Mouse (Mus musculus) liver, embryonic 16.5 days (tissue): ENCODE data around the gene Aldh18a1. TPM values are rescaled to one million over a fixed set of nuclear protein-coding genes. Genes with fewer than 3 reads are reported as not detected.

Experiments
- ATAC-seq: fragments of 200-750 bp; cut with Nextera tagmentation; 2 replicates; pipeline ENCODE4 v1.8.0; 2017; ENCODE audit warnings: low read depth, mild to moderate bottlenecking, moderate number of reproducible peaks, moderate library complexity
- H3K27ac ChIP-seq: fragments of 300-500 bp; sonication (generic); 2 replicates; pipeline ENCODE4 v1.5.1; 2014; ENCODE audit warnings: mild to moderate bottlenecking, low read length
- H3K27me3 ChIP-seq: fragments of 300-500 bp; sonication (generic); 2 replicates; pipeline ENCODE4 v1.6.1; 2014; ENCODE audit warnings: low read depth, low read length, mixed read lengths; ENCODE audit not compliant: control insufficient read depth, insufficient read depth
- H3K36me3 ChIP-seq: fragments of 300-500 bp; sonication (generic); 2 replicates; pipeline ENCODE4 v1.6.1; 2014; ENCODE audit warnings: mild to moderate bottlenecking; ENCODE audit not compliant: control insufficient read depth, insufficient read depth
- H3K4me1 ChIP-seq: fragments of 300-500 bp; sonication (generic); 2 replicates; pipeline ENCODE4 v1.6.1; 2014; ENCODE audit warnings: low read depth, low read length, mixed read lengths; ENCODE audit not compliant: control insufficient read depth
- H3K4me2 ChIP-seq: fragments of 300-500 bp; sonication (generic); 2 replicates; pipeline ENCODE4 v1.6.1; 2014; ENCODE audit warnings: low read depth, low read length, mixed read lengths
- H3K4me3 ChIP-seq: fragments of 300-500 bp; sonication (generic); 2 replicates; pipeline ENCODE4 v1.5.1; 2014; ENCODE audit warnings: low read depth, mild to moderate bottlenecking, low read length
- H3K9ac ChIP-seq: fragments of 300-500 bp; sonication (generic); 2 replicates; pipeline ENCODE4 v1.6.1; 2014; ENCODE audit warnings: low read depth, low read length
- H3K9me3 ChIP-seq: fragments of 300-500 bp; sonication (generic); replicated peaks from 2 replicates; pipeline ENCODE4 v1.6.1; 2016; ENCODE audit warnings: low read length; ENCODE audit not compliant: control insufficient read depth
- WGBS: fragments of 180-500 bp; shearing (Covaris S2); extraction: QIAGEN DNeasy Blood & Tissue Kit; methylation state at CpG from one replicate; pipeline ENCODE4 v1.1.7; 2014; ENCODE audit not compliant: insufficient replicate concordance; 5-methylcytosine and 5-hydroxymethylcytosine counted together
- polyA plus RNA-seq: library from polyadenylated mRNA; unstranded; fragments of >200 nt; fragmentation: Nextera tagmentation; extraction: Ambion mirVana; gene quantifications from 2 replicates; pipeline ENCODE4 v1.2.1, GENCODE M21; 2015

The Aldh18a1 gene
- polyA plus RNA-seq, 1 experiment from 2014 or later: 28.6 TPM

DNA sequence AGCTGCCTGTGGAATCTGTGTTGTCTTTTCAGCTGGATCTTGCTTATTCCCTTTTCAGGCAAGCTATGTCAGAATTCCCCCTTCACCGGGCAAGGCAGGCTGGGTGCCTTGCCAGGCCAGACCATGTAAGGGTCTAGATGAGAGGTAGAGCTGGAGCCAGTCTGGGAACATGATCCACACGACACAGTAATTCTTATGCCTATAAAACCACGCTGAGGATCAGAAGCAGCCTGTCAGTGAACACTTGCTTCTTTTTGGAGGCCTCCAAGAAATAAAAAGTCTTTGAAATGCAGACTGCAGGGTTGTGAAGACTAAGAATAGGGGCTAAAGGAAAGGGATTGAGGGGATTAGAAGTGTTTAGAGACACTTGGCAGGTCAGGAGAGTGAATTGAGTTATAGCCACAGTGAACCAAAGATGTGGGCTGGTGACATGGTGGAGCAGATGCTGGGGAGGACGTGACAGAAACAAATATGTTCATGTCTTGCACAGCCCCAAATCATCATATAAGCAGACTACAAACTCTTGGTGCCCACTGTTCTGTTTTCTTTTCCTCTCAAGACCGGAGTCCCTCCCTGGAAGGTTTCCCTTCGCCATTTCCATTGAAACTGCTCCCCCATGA, 38.6 kb downstream of the Aldh18a1 start:
- no peaks in the 10 kb centered on the region for H3K27me3 ChIP-seq
- H3K4me1 ChIP-seq: peaks cover 23% of the 10 kb centered on the region
- H3K36me3 ChIP-seq: peaks cover 19% of the 10 kb centered on the region
- no peak overlapping the region for H3K27ac ChIP-seq
- ATAC-seq: no peak
- no peak overlapping the region for H3K4me2 ChIP-seq
- H3K9ac ChIP-seq: no peak overlapping the region
- no peaks in the 10 kb centered on the region for H3K9me3 ChIP-seq
- H3K4me3 ChIP-seq: no peak overlapping the region
- 69% methylated on average over 6 of the region's 6 CpGs for WGBS

GRCm38 (mm10) chr19:40548796-40549515, 39.3 kb downstream of the Aldh18a1 start:
- 39% methylated on average over 5 of the region's 5 CpGs for WGBS
- no peak overlapping the region for H3K27ac ChIP-seq

GRCm38 (mm10) chr19:40548386-40548785, 39.9 kb downstream of the Aldh18a1 start:
- 86% methylated on average over 6 of the region's 6 CpGs for WGBS
- H3K4me1 ChIP-seq: peaks cover 14% of the 10 kb centered on the region
- no peak overlapping the region for H3K4me3 ChIP-seq
- no peak overlapping the region for H3K4me2 ChIP-seq
- no peak for ATAC-seq
- no peak overlapping the region for H3K27ac ChIP-seq
- no peaks in the 10 kb centered on the region for H3K27me3 ChIP-seq
- H3K9ac ChIP-seq: no peak overlapping the region
- peaks cover 11% of the 10 kb centered on the region for H3K36me3 ChIP-seq
- no peaks in the 10 kb centered on the region for H3K9me3 ChIP-seq

More at GRCm38 (mm10) chr19:40548796-40549515, 39.3 kb downstream of the Aldh18a1 start:
- Histone ChIP-seq H3K4me2 (no peak overlapping the region), H3K9me3 (no peaks in the 10 kb centered on the region), H3K36me3 (peaks cover 14% of the 10 kb centered on the region), H3K9ac (no peak overlapping the region), H3K4me3 (no peak overlapping the region), H3K4me1 (peaks cover 20% of the 10 kb centered on the region), H3K27me3 (no peaks in the 10 kb centered on the region)
- no peak for ATAC-seq

GRCm38 (mm10) chr19:40544856-40545255, 43.4 kb downstream of the Aldh18a1 start:
- Histone ChIP-seq H3K9ac (no peak overlapping the region), H3K4me3 (no peak overlapping the region), H3K27ac (no peak overlapping the region), H3K9me3 (no peaks in the 10 kb centered on the region), H3K27me3 (no peaks in the 10 kb centered on the region), H3K4me2 (no peak overlapping the region), H3K36me3 (no peaks in the 10 kb centered on the region), H3K4me1 (peaks cover 3% of the 10 kb centered on the region)
- ATAC-seq: peak; percentile 43
- WGBS: 4% methylated on average over 3 of the region's 3 CpGs

DNA sequence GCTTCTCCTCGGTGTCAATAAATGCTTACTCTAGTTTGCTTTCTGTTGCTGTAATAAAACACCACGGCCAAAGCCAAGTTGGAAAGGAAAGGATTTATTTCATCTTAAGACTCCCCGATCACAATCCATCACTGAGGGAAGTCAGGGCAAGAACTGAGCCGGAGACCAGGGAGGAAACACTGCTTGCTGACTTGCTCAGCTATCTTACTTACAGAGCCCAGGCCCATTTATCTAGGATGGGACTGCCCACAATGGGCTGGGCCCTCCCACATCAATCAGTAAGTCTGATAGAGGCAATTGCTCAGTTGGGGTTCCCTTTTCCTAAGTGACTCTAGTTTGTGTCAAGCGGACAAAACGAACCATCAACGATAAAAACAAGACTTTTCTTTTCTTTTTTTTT, 45.5 kb downstream of the Aldh18a1 start:
- Histone ChIP-seq H3K27ac (no peak overlapping the region), H3K27me3 (no peaks in the 10 kb centered on the region), H3K36me3 (no peaks in the 10 kb centered on the region), H3K4me1 (peaks cover 3% of the 10 kb centered on the region), H3K9ac (no peak overlapping the region), H3K4me3 (no peak overlapping the region), H3K4me2 (no peak overlapping the region), H3K9me3 (no peaks in the 10 kb centered on the region)
- ATAC-seq: peak; percentile 59
- WGBS: 56% methylated on average over 7 of the region's 7 CpGs

GRCm38 (mm10) chr19:40536526-40536925, 51.7 kb downstream of the Aldh18a1 start:
- ATAC-seq: peak; percentile 99
- Histone ChIP-seq H3K4me2 (peak overlapping the region; percentile 52), H3K27ac (peak overlapping the region; percentile 86)

DNA sequence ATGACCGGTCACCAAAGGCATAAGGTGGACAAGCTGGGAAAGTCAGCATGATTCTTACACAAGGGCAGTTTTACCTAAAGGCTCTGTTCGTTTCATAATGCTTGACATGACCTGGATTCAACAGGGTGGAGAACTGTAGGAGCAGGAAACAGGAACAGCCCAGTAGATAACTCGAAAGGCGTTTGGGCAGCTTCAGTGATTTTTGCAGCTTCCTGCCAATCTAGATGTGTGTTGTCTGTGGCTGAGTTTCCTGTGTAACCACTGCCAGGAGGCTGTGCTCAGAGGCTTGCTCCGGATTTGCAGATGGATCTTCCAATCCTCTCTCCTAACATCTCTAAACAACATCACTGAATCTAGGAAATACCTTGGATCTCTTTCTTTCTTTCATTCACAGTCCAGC, 55.7 kb downstream of the Aldh18a1 start:
- WGBS: 34% methylated on average over 5 of the region's 5 CpGs
- H3K27me3 ChIP-seq: no peaks in the 10 kb centered on the region
- peaks cover 21% of the 10 kb centered on the region for H3K4me1 ChIP-seq
- H3K9me3 ChIP-seq: no peaks in the 10 kb centered on the region
- H3K9ac ChIP-seq: no peak overlapping the region
- no peak overlapping the region for H3K27ac ChIP-seq
- no peak overlapping the region for H3K4me3 ChIP-seq
- no peak for ATAC-seq
- H3K36me3 ChIP-seq: no peaks in the 10 kb centered on the region
- no peak overlapping the region for H3K4me2 ChIP-seq

More at GRCm38 (mm10) chr19:40536526-40536925, 51.7 kb downstream of the Aldh18a1 start:
- Histone ChIP-seq H3K36me3 (no peaks in the 10 kb centered on the region), H3K9ac (peak overlapping the region; percentile 38; the same call in 1 of the 2 replicates), H3K27me3 (no peaks in the 10 kb centered on the region), H3K9me3 (no peaks in the 10 kb centered on the region), H3K4me3 (peak overlapping the region; percentile 23; the same call in 1 of the 2 replicates), H3K4me1 (peaks cover 22% of the 10 kb centered on the region)
- WGBS: 11% methylated on average over 6 of the region's 6 CpGs

DNA sequence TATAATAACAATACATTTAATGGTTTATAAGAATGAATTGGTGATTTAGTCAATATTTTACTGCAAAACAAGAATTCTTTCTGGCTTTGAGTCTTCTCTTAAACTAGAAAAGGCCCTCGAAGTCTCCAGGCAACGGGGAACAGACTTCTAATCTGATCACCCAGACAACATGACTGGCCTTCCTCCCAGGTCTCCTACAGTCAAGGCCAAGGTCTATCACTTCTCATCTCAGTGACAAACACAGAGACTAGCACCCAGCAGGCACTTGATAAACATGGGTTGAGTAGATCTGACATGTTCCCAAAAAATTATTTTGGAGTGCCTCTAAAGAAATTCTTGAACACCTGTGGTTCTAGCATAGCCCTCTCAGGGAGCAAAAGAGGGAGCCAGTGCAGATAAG, 57.9 kb downstream of the Aldh18a1 start:
- Histone ChIP-seq H3K4me2 (no peak overlapping the region), H3K27me3 (no peaks in the 10 kb centered on the region), H3K4me1 (no peaks in the 10 kb centered on the region), H3K9me3 (no peaks in the 10 kb centered on the region), H3K4me3 (no peak overlapping the region), H3K36me3 (no peaks in the 10 kb centered on the region), H3K27ac (no peak overlapping the region), H3K9ac (no peak overlapping the region)
- no peak for ATAC-seq
- WGBS: 28% methylated on average over 2 of the region's 2 CpGs

- Histone ChIP-seq H3K4me2 (no peak overlapping the region), H3K9ac (no peak overlapping the region)
Observed at GRCm38 (mm10) chr19:40528254-40528653, 60.0 kb downstream of the Aldh18a1 start.

More at GRCm38 (mm10) chr19:40528254-40528653, 60.0 kb downstream of the Aldh18a1 start:
- Histone ChIP-seq H3K27ac (no peak overlapping the region), H3K9me3 (no peaks in the 10 kb centered on the region), H3K36me3 (no peaks in the 10 kb centered on the region), H3K4me1 (no peaks in the 10 kb centered on the region), H3K4me3 (no peak overlapping the region), H3K27me3 (no peaks in the 10 kb centered on the region; the same call in 1 of the 2 replicates)
- ATAC-seq: no peak
